Mouse (Mus musculus): Measurements from ENCODE around the gene Epb42. TPM values are rescaled to one million over a fixed set of nuclear protein-coding genes. Genes with fewer than 3 reads are reported as not detected.

Gene Epb42
- polyA plus RNA-seq, 1 experiment, result 136 TPM

DNA sequence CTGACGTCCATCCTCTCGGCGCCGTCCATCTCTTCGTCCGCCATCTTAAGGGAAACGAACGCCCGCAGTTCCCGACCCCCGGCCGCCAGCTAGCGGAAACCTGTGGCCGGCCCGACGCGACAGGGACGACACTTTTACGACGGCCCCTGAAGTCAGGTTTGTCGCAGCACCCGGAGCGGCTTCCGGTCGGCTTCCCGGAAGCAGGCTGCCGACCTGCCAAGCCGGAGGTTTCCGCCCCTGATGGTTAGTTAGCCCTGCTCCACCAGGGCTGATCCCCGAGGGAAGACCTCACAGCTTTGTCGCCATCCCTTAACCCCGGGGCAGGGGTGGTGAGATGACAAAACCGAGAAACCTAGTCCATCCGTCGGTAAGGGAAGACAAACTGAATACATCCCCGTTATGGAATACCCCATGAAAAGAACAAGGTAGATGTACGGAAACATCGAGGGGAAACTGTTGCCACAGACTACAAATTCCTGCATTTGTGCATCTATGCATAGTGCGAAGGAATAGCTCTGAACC, 66.3 kb downstream of the Epb42 start, which contains the start of gene Ubr1:
TSS of gene Ubr1 (minus strand) at position 157 of the 522 bp plus-strand sequence.
- H3K4me1 ChIP-seq (ENCODE audit: control insufficient read depth, insufficient read depth, low read length), result no peaks in the 10 kb centered on the region; the same call in 1 of the 2 replicates
- peak within 1 kb of the TSS; percentile 69 for H3K27ac ChIP-seq (ENCODE audit: control insufficient read depth, insufficient read depth, low read depth, low read length, poor library complexity)
- TF ChIP-seq CTCF (IDR thresholded peaks at IDR 0.05; ENCODE audit: control insufficient read depth, insufficient read depth, low read length) (0 out of 2 replicates have a peak, but pooled peaks have one; percentile 7), POLR2A (IDR thresholded peaks at IDR 0.05; ENCODE audit: borderline replicate concordance, control insufficient read depth, low read depth, low read length) (peak; percentile 86)
- under 1% methylated on average over 39 of the region's 39 CpGs for WGBS
- peak within 1 kb of the TSS; percentile 95 for H3K4me3 ChIP-seq (replicated peaks; ENCODE audit: control insufficient read depth, low read depth, low read length)

DNA sequence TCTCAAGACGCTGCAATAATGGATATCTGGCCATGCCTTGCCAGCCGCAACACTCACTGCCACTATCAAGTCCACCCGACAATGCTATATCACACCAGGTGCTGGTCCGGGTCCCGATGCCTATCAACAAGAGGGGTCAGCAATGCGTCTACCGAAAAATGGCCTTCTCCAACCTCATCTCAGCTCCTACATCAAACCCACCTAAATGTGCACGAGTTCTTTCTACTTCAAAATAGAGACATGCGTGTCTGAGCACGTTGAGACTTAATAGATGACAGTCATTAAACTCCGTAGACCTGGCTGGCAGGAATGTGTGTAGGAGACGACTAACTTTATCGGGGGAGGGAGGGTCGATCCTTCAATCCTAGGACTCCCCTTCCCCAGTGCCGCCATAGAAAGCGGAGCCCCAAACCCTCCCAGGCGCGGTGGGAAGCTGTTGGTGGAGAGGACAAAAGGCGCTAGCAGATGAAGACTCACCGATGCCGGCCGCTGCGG, 66.8 kb downstream of the Epb42 start:
- Histone ChIP-seq H3K4me1 (ENCODE audit: control insufficient read depth, insufficient read depth, low read length) (no peaks in the 10 kb centered on the region; the same call in 1 of the 2 replicates), H3K4me3 (replicated peaks; ENCODE audit: control insufficient read depth, low read depth, low read length) (peak overlapping the region; percentile 95), H3K27ac (ENCODE audit: control insufficient read depth, insufficient read depth, low read depth, low read length, poor library complexity) (peak overlapping the region; percentile 69)
- WGBS, result 2% methylated on average over 23 of the region's 23 CpGs
- no peak for TF ChIP-seq CTCF (IDR thresholded peaks at IDR 0.05; ENCODE audit: control insufficient read depth, insufficient read depth, low read length)
- no peak for TF ChIP-seq POLR2A (IDR thresholded peaks at IDR 0.05; ENCODE audit: borderline replicate concordance, control insufficient read depth, low read depth, low read length)

Other genes with a start within 250 kb of the Epb42 start
- gene Cdan1, start 186.9 kb downstream of the Epb42 start, polyA plus RNA-seq (2011; ENCODE audit: insufficient read depth, insufficient read length, low replicate concordance, missing spikeins), result 17.6 and 25.6 TPM in 2 replicates
- 0.66 and 0.67 TPM in 2 replicates for gene Ttbk2, start 186.5 kb downstream of the Epb42 start, polyA plus RNA-seq (2011; ENCODE audit: insufficient read depth, insufficient read length, low replicate concordance, missing spikeins)
- 9.9 and 20.4 TPM in 2 replicates for gene Ubr1, start 66.4 kb downstream of the Epb42 start, polyA plus RNA-seq (2011; ENCODE audit: insufficient read depth, insufficient read length, low replicate concordance, missing spikeins)
- 2.7 and 4.0 TPM in 2 replicates for gene Tmem62, start 60.1 kb downstream of the Epb42 start, polyA plus RNA-seq (2011; ENCODE audit: insufficient read depth, insufficient read length, low replicate concordance, missing spikeins)
- gene Ccndbp1, start 28.7 kb downstream of the Epb42 start, polyA plus RNA-seq (2011; ENCODE audit: insufficient read depth, insufficient read length, low replicate concordance, missing spikeins), result 79.1 and 115 TPM in 2 replicates
- gene Tgm5, start 48.8 kb upstream of the Epb42 start, polyA plus RNA-seq (2011; ENCODE audit: insufficient read depth, insufficient read length, low replicate concordance, missing spikeins), result not detected in 2 replicates
- gene Tgm7, start 72.7 kb upstream of the Epb42 start, polyA plus RNA-seq (2011; ENCODE audit: insufficient read depth, insufficient read length, low replicate concordance, missing spikeins), result not detected in 2 replicates
- 4.4 and 4.7 TPM in 2 replicates for gene Adal, start 103.4 kb upstream of the Epb42 start, polyA plus RNA-seq (2011; ENCODE audit: insufficient read depth, insufficient read length, low replicate concordance, missing spikeins)
- gene Lcmt2, start 103.6 kb upstream of the Epb42 start, polyA plus RNA-seq (2011; ENCODE audit: insufficient read depth, insufficient read length, low replicate concordance, missing spikeins), result 1.3 and 5.4 TPM in 2 replicates
- gene Tubgcp4, start 133.6 kb upstream of the Epb42 start, polyA plus RNA-seq (2011; ENCODE audit: insufficient read depth, insufficient read length, low replicate concordance, missing spikeins), result 12.1 and 17.0 TPM in 2 replicates
- 4.4 and 12.3 TPM in 2 replicates for gene Zscan29, start 134.1 kb upstream of the Epb42 start, polyA plus RNA-seq (2011; ENCODE audit: insufficient read depth, insufficient read length, low replicate concordance, missing spikeins)
- 14.8 and 20.1 TPM in 2 replicates for gene Trp53bp1, start 234.3 kb upstream of the Epb42 start, polyA plus RNA-seq (2011; ENCODE audit: insufficient read depth, insufficient read length, low replicate concordance, missing spikeins)